Mouse (Mus musculus) cerebellum, adult 8-10 months (tissue): ENCODE data around the gene Tspan13.

Experiments
- DNase-seq: peaks from one replicate; pipeline ENCODE4 v3.0.0; 2022

Gene Tspan13

GRCm38 (mm10) chr12:36030660-36031363 is 11.5 kb downstream of the Tspan13 start:
- no peak for DNase-seq

- no peak for DNase-seq
Observed at GRCm38 (mm10) chr12:36029687-36030086, 12.6 kb downstream of the Tspan13 start.

GRCm38 (mm10) chr12:36028968-36029645 is 13.2 kb downstream of the Tspan13 start:
- no peak for DNase-seq

GRCm38 (mm10) chr12:36027171-36027570 is 15.1 kb downstream of the Tspan13 start:
- no peak for DNase-seq

GRCm38 (mm10) chr12:36026126-36026525 is 16.2 kb downstream of the Tspan13 start:
- DNase-seq: no peak

GRCm38 (mm10) chr12:36020710-36021109 is 21.6 kb downstream of the Tspan13 start:
- DNase-seq: no peak

GRCm38 (mm10) chr12:36020081-36020480 is 22.2 kb downstream of the Tspan13 start:
- no peak for DNase-seq

- DNase-seq: no peak
Observed at GRCm38 (mm10) chr12:36019572-36019971, 22.7 kb downstream of the Tspan13 start.

GRCm38 (mm10) chr12:36017791-36018190 is 24.5 kb downstream of the Tspan13 start:
- DNase-seq: no peak

GRCm38 (mm10) chr12:36013216-36013910 is 28.9 kb downstream of the Tspan13 start:
- no peak for DNase-seq

GRCm38 (mm10) chr12:36008364-36009047 is 33.8 kb downstream of the Tspan13 start:
- DNase-seq: no peak

GRCm38 (mm10) chr12:36007581-36007980 is 34.7 kb downstream of the Tspan13 start:
- no peak for DNase-seq

GRCm38 (mm10) chr12:36004714-36005113 is 37.6 kb downstream of the Tspan13 start:
- DNase-seq: no peak

GRCm38 (mm10) chr12:35995799-35996198 is 46.5 kb downstream of the Tspan13 start:
- peak; percentile 14 for DNase-seq

- no peak for DNase-seq
Observed at GRCm38 (mm10) chr12:35994098-35994497, 48.2 kb downstream of the Tspan13 start.

GRCm38 (mm10) chr12:35993583-35993982 is 48.7 kb downstream of the Tspan13 start:
- DNase-seq: no peak

- no peak for DNase-seq
Observed at GRCm38 (mm10) chr12:35992711-35993110, 49.6 kb downstream of the Tspan13 start, which contains the start of gene Agr2. Gene Agr2, plus strand, starts transcription at chr12:35992907.

- DNase-seq: no peak
Observed at GRCm38 (mm10) chr12:35984743-35985142, 57.6 kb downstream of the Tspan13 start.

- no peak for DNase-seq
Observed at GRCm38 (mm10) chr12:35983472-35983871, 58.8 kb downstream of the Tspan13 start.

- DNase-seq: no peak
Observed at GRCm38 (mm10) chr12:35981732-35982360, 60.5 kb downstream of the Tspan13 start.

- DNase-seq: no peak
Observed at GRCm38 (mm10) chr12:35979625-35980024, 62.7 kb downstream of the Tspan13 start.

- no peak for DNase-seq
Observed at GRCm38 (mm10) chr12:35977633-35978246, 64.6 kb downstream of the Tspan13 start.
